Mouse (Mus musculus): ENCODE measurements around the gene Adgrl2. TPM values are rescaled to one million over a fixed set of nuclear protein-coding genes. Genes with fewer than 3 reads are reported as not detected.

Adgrl2 gene
- polyA plus RNA-seq, 1 experiment, result not detected

DNA sequence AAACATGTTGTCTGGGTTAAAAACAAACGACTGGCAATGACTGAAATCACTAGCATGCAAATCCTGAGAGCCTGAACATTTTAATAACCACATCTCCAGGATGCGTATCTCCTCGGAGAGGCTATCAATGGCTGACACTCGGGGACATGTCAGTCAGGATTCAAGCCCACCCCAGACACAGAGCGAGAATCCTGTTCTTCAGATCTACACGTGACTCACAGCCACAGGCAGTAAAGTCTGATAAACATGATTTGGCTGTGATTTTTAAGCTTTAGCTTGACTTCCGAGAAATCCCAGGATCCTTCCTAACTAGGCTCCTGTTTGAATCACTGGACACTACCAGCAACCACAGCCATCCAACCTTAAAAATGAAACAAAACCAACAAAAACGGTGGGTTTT, 44.8 kb downstream of the Adgrl2 start:
- H3K27ac ChIP-seq (ENCODE audit: insufficient read depth, low read depth, low read length), result no peak overlapping the region

GRCm38 (mm10) chr3:148939457-148939856, 50.9 kb downstream of the Adgrl2 start:
- TF ChIP-seq POLR2A (IDR thresholded peaks at IDR 0.05; ENCODE audit: insufficient read depth, low read depth, low read length) (no peak), CTCF (IDR thresholded peaks at IDR 0.05; ENCODE audit: insufficient read depth, low read depth, low read length) (no peak)
- Histone ChIP-seq H3K4me1 (ENCODE audit: control insufficient read depth, insufficient read depth, low read length) (0 out of 2 replicates have a peak, but pooled peaks cover 2% of the 10 kb centered on the region), H3K27ac (ENCODE audit: insufficient read depth, low read depth, low read length) (no peak overlapping the region), H3K4me3 (ENCODE audit: insufficient read depth, low read depth, low read length) (no peak overlapping the region)
- 21% methylated on average over 7 of the region's 7 CpGs for WGBS

More for the DNA sequence above, 44.8 kb downstream of the Adgrl2 start:
- no peak for TF ChIP-seq CTCF (IDR thresholded peaks at IDR 0.05; ENCODE audit: insufficient read depth, low read depth, low read length)
- TF ChIP-seq POLR2A (IDR thresholded peaks at IDR 0.05; ENCODE audit: insufficient read depth, low read depth, low read length), result no peak
- H3K4me1 ChIP-seq (ENCODE audit: control insufficient read depth, insufficient read depth, low read length), result no peaks in the 10 kb centered on the region
- no peak overlapping the region for H3K4me3 ChIP-seq (ENCODE audit: insufficient read depth, low read depth, low read length)
- WGBS, result 44% methylated on average over 8 of the region's 8 CpGs

DNA sequence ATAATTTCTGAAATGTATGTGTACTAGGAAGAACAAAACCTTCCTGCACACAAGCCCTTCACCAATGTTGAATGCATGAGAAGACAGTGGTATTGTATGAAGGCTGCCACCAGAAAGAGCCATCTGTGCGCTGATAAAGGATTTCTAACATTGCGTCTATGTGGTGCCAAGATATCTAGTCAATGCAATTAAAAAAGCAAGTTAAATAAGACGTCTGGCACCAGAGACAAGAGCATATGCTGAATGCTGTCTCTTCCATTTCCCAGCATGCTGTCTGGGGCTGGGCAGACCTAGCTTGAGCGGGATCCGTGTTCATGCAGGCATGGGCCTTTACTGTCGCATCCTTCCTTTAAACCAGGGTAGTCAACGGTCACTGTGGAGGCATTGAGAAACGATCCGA, 55.3 kb downstream of the Adgrl2 start:
- 0 out of 2 replicates have a peak, but pooled peaks cover 2% of the 10 kb centered on the region for H3K4me1 ChIP-seq (ENCODE audit: control insufficient read depth, insufficient read depth, low read length)

DNA sequence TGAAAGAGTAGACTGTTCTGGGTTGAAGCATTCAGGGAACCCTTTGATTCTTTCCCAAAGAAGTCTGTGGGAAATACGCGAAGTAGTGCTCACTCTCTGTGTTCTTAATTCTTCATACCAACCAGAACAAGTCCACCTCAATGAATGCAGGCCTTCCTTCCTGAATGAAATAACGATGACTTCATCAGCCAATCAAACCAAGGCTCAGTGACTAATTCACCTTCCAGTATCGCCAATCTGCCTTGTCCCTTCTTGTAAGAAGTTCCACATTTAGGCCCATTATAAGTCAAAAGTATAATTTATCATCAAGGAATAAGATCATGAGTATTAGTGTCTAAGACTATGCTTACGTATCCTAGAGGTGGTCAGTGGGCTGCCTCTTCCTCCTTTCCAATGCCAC, 56.1 kb downstream of the Adgrl2 start:
- TF ChIP-seq CTCF (IDR thresholded peaks at IDR 0.05; ENCODE audit: insufficient read depth, low read depth, low read length) (no peak), POLR2A (IDR thresholded peaks at IDR 0.05; ENCODE audit: insufficient read depth, low read depth, low read length) (no peak)
- H3K4me1 ChIP-seq (ENCODE audit: control insufficient read depth, insufficient read depth, low read length), result 0 out of 2 replicates have a peak, but pooled peaks cover 1% of the 10 kb centered on the region
- no peak overlapping the region for H3K4me3 ChIP-seq (ENCODE audit: insufficient read depth, low read depth, low read length)
- H3K27ac ChIP-seq (ENCODE audit: insufficient read depth, low read depth, low read length), result no peak overlapping the region
- WGBS, result 79% methylated on average over 5 of the region's 5 CpGs

More for the DNA sequence above, 55.3 kb downstream of the Adgrl2 start:
- H3K4me3 ChIP-seq (ENCODE audit: insufficient read depth, low read depth, low read length), result no peak overlapping the region
- H3K27ac ChIP-seq (ENCODE audit: insufficient read depth, low read depth, low read length), result no peak overlapping the region
- WGBS, result 88% methylated on average over 9 of the region's 9 CpGs
- TF ChIP-seq POLR2A (IDR thresholded peaks at IDR 0.05; ENCODE audit: insufficient read depth, low read depth, low read length) (no peak), CTCF (IDR thresholded peaks at IDR 0.05; ENCODE audit: insufficient read depth, low read depth, low read length) (no peak)

- no peak overlapping the region for H3K4me3 ChIP-seq (ENCODE audit: insufficient read depth, low read depth, low read length)
- H3K27ac ChIP-seq (ENCODE audit: insufficient read depth, low read depth, low read length), result no peak overlapping the region
- no peak for TF ChIP-seq CTCF (IDR thresholded peaks at IDR 0.05; ENCODE audit: insufficient read depth, low read depth, low read length)
- TF ChIP-seq POLR2A (IDR thresholded peaks at IDR 0.05; ENCODE audit: insufficient read depth, low read depth, low read length), result no peak
- WGBS, result 89% methylated on average over 6 of the region's 6 CpGs
- H3K4me1 ChIP-seq (ENCODE audit: control insufficient read depth, insufficient read depth, low read length), result no peaks in the 10 kb centered on the region
These were observed 57.2 kb downstream of the Adgrl2 start for GRCm38 (mm10) chr3:148933160-148933559.

DNA sequence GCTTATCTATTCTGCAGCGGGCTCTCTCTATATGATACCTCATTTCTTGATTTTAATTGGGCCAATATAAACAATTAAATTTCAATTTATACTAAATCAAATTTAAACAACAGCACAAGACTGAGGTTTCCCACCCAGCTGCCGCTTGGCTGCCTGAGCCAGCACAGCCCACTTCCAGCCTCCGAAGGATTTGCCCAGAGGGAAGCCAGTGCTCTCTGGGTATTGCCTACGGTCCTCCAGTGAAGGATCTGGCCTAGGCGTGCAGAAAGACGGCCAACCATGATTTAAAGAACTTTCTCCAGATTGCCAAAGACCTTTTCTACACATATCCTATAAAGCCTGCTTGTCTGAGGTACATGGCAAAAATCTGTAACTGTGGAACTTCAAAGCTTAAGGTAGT, 59.4 kb downstream of the Adgrl2 start:
- Histone ChIP-seq H3K4me3 (ENCODE audit: insufficient read depth, low read depth, low read length) (no peak overlapping the region), H3K27ac (ENCODE audit: insufficient read depth, low read depth, low read length) (no peak overlapping the region), H3K4me1 (ENCODE audit: control insufficient read depth, insufficient read depth, low read length) (no peaks in the 10 kb centered on the region)
- TF ChIP-seq CTCF (IDR thresholded peaks at IDR 0.05; ENCODE audit: insufficient read depth, low read depth, low read length), result no peak
- TF ChIP-seq POLR2A (IDR thresholded peaks at IDR 0.05; ENCODE audit: insufficient read depth, low read depth, low read length), result no peak
- WGBS, result 87% methylated on average over 6 of the region's 6 CpGs

GRCm38 (mm10) chr3:148926330-148926729, 64.0 kb downstream of the Adgrl2 start:
- no peak for TF ChIP-seq POLR2A (IDR thresholded peaks at IDR 0.05; ENCODE audit: insufficient read depth, low read depth, low read length)
- no peak for TF ChIP-seq CTCF (IDR thresholded peaks at IDR 0.05; ENCODE audit: insufficient read depth, low read depth, low read length)
- 87% methylated on average over 3 of the region's 3 CpGs for WGBS

DNA sequence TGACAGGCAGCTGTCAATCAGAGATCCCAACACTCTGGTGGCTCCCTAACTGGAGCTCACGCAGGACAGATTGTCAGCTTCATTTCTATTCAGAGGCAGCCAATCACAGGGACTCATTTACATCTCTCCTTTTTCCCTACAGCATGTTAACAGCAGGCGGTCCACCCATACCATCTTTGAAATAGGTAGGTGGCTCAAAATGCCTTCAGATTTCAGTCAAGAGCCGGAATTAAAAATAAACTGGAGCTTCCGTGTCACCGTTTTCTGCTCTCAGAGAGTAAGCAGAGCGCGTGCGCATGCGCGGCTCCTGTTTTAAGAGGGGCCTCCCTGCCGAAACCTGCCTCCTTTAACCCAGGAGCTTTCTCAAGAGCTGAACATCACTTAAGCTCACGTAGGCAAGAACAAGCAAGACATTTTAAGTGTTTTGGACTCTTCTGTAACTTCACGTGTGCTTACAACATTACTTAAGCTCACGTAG, 67.7 kb downstream of the Adgrl2 start:
- no peak for TF ChIP-seq POLR2A (IDR thresholded peaks at IDR 0.05; ENCODE audit: insufficient read depth, low read depth, low read length)
- WGBS, result 39% methylated on average over 14 of the region's 14 CpGs
- H3K4me1 ChIP-seq (ENCODE audit: control insufficient read depth, insufficient read depth, low read length), result no peaks in the 10 kb centered on the region
- no peak overlapping the region for H3K27ac ChIP-seq (ENCODE audit: insufficient read depth, low read depth, low read length)
- H3K4me3 ChIP-seq (ENCODE audit: insufficient read depth, low read depth, low read length), result 0 out of 2 replicates have a peak overlapping the region, but pooled peaks have one; percentile 2

More at GRCm38 (mm10) chr3:148926330-148926729, 64.0 kb downstream of the Adgrl2 start:
- Histone ChIP-seq H3K27ac (ENCODE audit: insufficient read depth, low read depth, low read length) (no peak overlapping the region), H3K4me1 (ENCODE audit: control insufficient read depth, insufficient read depth, low read length) (no peaks in the 10 kb centered on the region), H3K4me3 (ENCODE audit: insufficient read depth, low read depth, low read length) (no peak overlapping the region)

- TF ChIP-seq POLR2A (IDR thresholded peaks at IDR 0.05; ENCODE audit: insufficient read depth, low read depth, low read length) (no peak), CTCF (IDR thresholded peaks at IDR 0.05; ENCODE audit: insufficient read depth, low read depth, low read length) (no peak)
- WGBS, result 63% methylated on average over 13 of the region's 13 CpGs
- Histone ChIP-seq H3K27ac (ENCODE audit: insufficient read depth, low read depth, low read length) (no peak overlapping the region), H3K4me1 (ENCODE audit: control insufficient read depth, insufficient read depth, low read length) (no peaks in the 10 kb centered on the region), H3K4me3 (ENCODE audit: insufficient read depth, low read depth, low read length) (0 out of 2 replicates have a peak overlapping the region, but pooled peaks have one; percentile 2)
These were observed 68.3 kb downstream of the Adgrl2 start for GRCm38 (mm10) chr3:148921966-148922587.

Data from olfactory bulb, adult 2 months (tissue).